26 mouse cellular contexts compared by ENCODE assay signal in genomic region chr13:43586966-43587365, GRCm38 (mm10). TPM values are rescaled to one million over a fixed set of nuclear protein-coding genes. Genes with fewer than 3 reads are reported as not detected.
"Had no signal": no experiment of that assay in that cellular context is flagged by ENCODE, and none has a peak within 500 bp of the region (broad histone marks: within the 10 kb centered on the region; RNA-seq: fewer than 3 reads in every experiment).

No protein-coding gene starts in this region.

- H3K4me3 ChIP-seq: gastrocnemius, adult 2 months; heart, adult 2 months; heart, embryonic 12.5 days; hindbrain, embryonic 10.5 days; hindbrain, embryonic 12.5 days; intestine, embryonic 15.5 days; layer of hippocampus, adult 2 months; left cerebral cortex, adult 2 months; limb, embryonic 10.5 days; limb, embryonic 12.5 days; liver, embryonic 13.5 days; liver, embryonic 15.5 days had no signal

- DNase-seq: gastrocnemius, adult 2 months; gastrocnemius, postnatal 10 days; gastrocnemius, postnatal 25 days; heart, adult 2 months; heart, postnatal 14 days; heart, postnatal 36 days; kidney, adult 18-20 months; kidney, adult 8-10 months; kidney, postnatal 10 days; kidney, postnatal 25 days; kidney, postnatal 4 days; liver; liver, embryonic 13.5 days had no signal

- H3K27ac ChIP-seq: heart, adult 2 months; hindbrain, embryonic 10.5 days; hindbrain, embryonic 12.5 days; hindbrain, embryonic 14.5 days; intestine, embryonic 15.5 days; layer of hippocampus, adult 2 months; left cerebral cortex, adult 2 months; limb, embryonic 10.5 days; limb, embryonic 12.5 days; liver, embryonic 13.5 days; liver, embryonic 15.5 days had no signal

- H3K4me2 ChIP-seq: heart, embryonic 12.5 days; hindbrain, embryonic 12.5 days; hindbrain, embryonic 14.5 days; intestine, embryonic 15.5 days; limb, embryonic 12.5 days; liver, embryonic 11.5 days; liver, embryonic 13.5 days; liver, embryonic 15.5 days had no signal

- H3K36me3 ChIP-seq: heart, embryonic 12.5 days; hindbrain, embryonic 10.5 days; hindbrain, embryonic 12.5 days; intestine, embryonic 15.5 days; limb, embryonic 10.5 days; limb, embryonic 12.5 days; liver, embryonic 13.5 days; liver, embryonic 15.5 days had no signal

- H3K9ac ChIP-seq: heart, embryonic 12.5 days; hindbrain, embryonic 12.5 days; hindbrain, embryonic 14.5 days; intestine, embryonic 15.5 days; limb, embryonic 12.5 days; liver, embryonic 13.5 days; liver, embryonic 15.5 days had no signal

- H3K9me3 ChIP-seq: heart, embryonic 12.5 days; hindbrain, embryonic 10.5 days; hindbrain, embryonic 12.5 days; intestine, embryonic 15.5 days; limb, embryonic 10.5 days; liver, embryonic 13.5 days; liver, embryonic 15.5 days had no signal

- H3K4me1 ChIP-seq: heart, embryonic 12.5 days; intestine, embryonic 15.5 days; liver, embryonic 13.5 days; liver, embryonic 15.5 days had no signal

- H3K27me3 ChIP-seq: hindbrain, embryonic 12.5 days; intestine, embryonic 15.5 days; limb, embryonic 12.5 days had no signal

RNA-seq across cellular contexts. Expression of gene Rnf182, which starts 28.5 kb away (rescaled TPM):
- total RNA-seq: granulocyte monocyte progenitor cell, adult 5-6 weeks had no signal
- polyA plus RNA-seq: inflammation-experienced regulatory T-cells, adult 6 months; liver, embryonic 15.5 days had no signal
